Mouse (Mus musculus): Measurements from ENCODE around the gene Fez1.

DNA sequence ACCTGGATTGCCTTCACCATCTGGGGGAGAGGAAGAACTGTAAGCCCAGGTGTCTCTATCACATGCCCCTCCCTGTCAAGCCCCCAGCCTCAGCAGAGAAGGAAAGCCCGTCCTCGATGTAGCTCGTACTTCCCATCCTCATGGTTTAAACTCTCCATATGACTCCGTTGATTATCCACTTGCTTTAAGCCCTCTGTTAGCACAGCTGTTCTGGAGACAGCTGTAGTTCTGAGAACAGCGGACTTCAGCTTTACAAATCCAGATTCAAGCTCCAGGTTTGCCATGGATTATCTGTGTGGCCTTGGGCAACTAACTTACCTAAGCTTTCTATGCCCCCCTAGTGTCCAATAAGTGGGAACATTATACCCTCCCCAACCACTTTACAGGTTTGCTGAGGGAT, 102.1 kb downstream of the Fez1 start:
- TF ChIP-seq CTCF (IDR thresholded peaks at IDR 0.05; ENCODE audit: low read depth) (no peak), EP300 (IDR thresholded peaks at IDR 0.05; ENCODE audit: low read depth) (no peak)
